Mouse (Mus musculus): ENCODE measurements at regions not wholly inside any gene's neighbourhood (a gene's known extent, or its start where the extent isn't known, plus 50 kb on each side); places are given as distances from the start of the nearest gene placed in this dataset.

DNA sequence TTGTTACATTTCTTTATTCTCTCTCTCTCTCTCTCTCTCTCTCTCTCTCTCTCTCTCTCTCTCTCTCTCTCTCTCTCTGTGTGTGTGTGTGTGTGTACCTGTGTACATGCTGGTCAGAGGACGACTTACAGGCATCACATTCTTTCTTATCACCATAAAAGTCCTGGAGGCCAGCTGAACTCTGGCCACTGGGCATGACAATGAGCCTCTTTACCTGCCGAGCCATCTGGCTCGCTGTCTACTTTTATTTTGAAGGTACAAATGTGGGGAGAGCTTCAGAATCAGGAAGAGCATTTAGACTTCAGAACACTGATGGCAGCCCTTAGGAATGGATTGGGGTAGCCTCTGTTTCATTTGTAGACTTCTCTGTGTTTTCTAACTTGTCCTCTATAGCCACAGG lies 171.0 kb downstream of the Zfp36l1 start:
- no peak for DNase-seq (ENCODE audit: low spot score)

DNA sequence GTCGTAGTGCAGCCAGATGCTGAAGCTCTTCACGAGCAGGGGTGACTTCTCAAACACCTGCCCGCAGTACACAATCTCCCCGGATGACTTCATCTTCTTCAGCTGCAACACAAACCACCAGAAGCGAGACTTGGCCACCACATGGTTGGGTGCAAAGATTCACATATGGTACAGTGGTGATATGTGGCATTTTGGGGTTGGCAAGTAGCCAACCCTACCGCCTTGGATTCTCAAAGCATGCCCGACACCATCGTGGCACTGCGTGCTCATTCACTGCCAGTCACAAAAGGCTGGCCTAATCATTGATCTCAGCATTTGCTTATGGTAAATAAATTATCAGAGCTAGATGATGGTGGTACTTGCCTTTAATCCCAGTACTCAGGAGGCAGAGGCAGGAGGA lies 173.4 kb downstream of the Zfp36l1 start:
- DNase-seq (ENCODE audit: low spot score), result no peak

DNA sequence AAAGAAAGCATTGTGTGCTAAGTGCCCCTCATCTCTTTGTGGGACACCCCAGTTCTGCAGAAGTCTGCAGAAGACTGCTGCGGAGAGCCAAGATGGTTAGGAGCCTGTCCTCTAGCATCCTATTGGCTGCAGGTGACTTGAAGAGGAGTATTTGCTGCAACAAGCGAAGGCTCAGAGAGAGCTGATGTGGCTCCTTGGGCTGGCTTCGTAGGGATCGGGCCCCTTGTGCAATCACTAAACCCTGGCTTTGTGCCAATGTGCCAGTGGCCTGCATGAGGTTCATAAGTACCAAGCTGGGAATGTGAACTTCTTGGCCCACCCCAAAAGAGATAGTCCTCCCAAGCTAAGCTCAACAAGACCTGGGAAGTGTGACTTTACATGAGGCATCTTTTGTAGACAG lies 174.9 kb downstream of the Zfp36l1 start:
- no peak for DNase-seq (ENCODE audit: low spot score)

DNA sequence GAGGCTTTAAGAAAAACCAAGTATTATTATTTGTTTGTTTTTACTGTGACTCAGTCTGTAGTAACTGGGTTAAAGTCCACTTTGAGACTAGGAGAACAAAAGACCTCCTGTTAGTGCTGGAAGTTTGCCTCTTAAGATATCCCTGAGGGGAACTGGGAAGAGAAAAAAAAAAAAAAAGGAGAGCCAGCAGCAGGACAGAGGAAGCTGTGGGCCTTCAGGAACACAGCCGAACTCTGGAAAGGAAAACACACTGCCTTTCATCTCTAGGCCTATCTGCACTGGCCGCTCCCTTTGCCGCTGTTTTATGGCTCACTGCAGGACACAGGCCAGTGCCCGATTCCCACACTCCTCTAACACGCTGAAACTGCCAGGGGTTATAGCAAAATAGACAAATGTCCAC lies 176.1 kb downstream of the Zfp36l1 start:
- DNase-seq (ENCODE audit: low spot score), result peak; percentile 50

DNA sequence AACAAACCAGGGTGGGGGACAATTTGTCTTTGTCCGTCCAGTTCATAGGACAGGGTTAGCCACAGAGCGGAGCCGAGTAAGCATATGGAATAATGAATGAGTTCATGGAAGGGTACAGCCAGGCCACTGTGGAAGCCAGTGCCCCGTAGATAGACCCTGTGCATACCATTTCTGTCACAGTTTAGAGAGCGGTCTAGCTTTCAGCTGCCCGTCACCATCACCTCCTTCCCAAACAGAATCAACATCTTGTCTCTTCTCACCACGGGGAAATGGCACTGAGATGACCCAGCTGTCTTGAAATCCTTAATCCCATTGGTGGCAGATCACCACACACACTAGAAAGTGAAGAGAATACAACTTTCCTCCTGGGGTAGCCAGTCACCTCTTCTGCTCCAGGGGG lies 178.7 kb downstream of the Zfp36l1 start:
- no peak for DNase-seq (ENCODE audit: low spot score)

DNA sequence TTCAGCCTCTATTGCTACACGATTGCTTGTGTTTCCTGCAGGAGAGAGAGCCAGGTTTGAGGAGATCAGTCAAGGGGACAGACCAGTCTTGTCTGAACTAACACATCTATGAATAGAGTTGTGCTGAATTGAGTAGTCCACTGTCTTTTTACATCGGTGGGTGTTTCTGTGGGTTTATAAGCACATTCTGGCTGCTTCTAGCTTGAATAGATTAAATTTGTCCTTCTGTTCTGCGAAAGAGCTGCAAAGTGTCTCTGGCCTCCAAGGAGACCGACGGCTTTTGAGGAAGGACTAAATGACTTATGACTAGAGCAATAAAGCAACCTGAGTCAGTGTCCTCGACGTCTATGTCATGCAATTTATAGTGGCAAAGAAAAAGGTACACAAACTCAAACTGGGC lies 179.9 kb downstream of the Zfp36l1 start:
- no peak for DNase-seq (ENCODE audit: low spot score)

DNA sequence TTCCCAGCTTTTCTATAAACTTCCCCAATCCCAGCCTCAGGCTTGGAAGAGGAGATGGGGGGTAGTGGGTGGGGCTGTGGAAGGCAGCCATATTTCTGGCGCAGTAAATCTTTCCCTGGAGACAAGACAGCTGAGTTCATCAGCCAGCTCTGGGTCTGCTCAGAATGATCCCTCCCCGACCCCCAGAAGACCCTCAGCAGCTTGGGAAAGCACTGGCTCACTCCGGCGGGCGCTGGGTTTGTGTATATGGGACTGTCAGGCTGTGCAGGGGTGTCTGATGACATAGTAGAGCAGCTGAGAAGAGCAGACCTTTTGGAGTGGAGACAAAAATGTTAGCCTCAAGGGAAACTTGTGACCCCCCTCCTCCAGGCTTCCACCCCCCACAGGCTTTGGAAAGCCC lies 181.4 kb downstream of the Zfp36l1 start:
- DNase-seq (ENCODE audit: low spot score), result no peak

DNA sequence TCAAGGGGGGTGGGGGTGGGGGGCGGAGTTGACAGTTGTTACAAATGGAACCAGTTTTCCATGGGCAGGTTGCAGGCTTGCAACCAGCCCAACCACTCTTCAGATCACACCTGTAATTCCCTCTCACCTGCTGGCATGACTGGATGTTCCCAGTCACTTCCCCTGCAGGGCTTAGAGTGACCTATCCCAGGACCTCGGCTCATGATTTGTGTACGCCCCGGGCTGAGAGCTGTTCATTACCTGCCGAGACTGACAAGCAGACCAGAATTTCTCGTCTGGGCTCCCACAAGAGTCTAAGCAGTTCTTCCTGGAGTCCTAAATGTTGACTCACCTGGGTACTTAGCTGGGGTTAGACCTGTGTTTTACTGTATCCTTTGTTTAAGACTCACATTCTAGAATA lies 183.0 kb downstream of the Zfp36l1 start:
- DNase-seq (ENCODE audit: low spot score), result peak; percentile 75

DNA sequence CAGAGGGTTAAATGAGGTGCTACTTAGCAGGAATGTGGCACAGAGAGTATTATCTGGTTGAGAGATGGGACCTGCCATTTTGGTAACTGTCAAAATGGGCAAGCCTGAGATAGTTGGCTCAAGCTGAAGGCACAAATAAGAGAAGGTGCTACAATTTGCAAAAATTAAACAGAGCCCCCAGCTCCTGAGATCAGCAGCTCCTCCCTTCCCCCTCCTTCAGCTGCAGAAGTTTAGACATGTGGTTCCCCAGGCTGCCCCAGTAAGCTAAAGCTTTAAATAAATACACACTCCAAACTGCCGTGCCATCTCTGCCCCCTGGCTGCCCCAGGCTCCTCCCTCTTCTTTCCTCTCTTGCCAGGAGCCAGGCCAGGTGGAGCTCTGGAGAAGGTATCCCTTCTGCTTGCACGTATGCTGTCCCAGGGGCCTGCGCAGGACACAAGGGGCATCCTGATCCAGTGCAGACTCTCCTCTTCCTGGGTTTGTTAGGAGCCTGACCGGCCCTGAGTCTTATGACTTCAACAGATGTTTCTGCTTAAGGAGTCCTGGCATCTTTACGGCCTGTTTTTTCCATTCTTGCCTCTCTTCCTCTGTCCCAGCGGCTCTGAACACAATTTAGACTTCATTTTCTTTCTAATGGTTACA lies 184.0 kb downstream of the Zfp36l1 start:
- DNase-seq (ENCODE audit: low spot score), result peak; percentile 54

DNA sequence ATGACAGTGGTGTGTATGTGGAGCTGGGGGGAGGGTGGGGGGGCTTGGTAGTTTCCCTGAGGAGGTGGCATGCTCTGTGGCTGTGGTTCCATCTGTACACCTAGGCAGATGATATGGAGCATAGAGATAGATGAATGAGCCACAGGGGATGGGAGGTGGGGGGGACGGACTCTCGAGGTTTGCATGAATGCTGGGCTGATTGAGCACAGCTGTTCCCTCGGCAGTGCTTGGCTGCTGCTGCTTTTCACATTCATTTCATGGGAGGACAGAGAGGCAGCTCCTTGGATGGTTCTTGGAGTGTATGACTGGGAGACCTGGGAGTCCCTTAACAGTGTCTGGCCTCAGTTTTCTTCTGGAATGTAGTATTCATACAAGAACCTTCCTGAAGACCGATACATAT lies 184.5 kb downstream of the Zfp36l1 start:
- DNase-seq (ENCODE audit: low spot score), result peak; percentile 56

DNA sequence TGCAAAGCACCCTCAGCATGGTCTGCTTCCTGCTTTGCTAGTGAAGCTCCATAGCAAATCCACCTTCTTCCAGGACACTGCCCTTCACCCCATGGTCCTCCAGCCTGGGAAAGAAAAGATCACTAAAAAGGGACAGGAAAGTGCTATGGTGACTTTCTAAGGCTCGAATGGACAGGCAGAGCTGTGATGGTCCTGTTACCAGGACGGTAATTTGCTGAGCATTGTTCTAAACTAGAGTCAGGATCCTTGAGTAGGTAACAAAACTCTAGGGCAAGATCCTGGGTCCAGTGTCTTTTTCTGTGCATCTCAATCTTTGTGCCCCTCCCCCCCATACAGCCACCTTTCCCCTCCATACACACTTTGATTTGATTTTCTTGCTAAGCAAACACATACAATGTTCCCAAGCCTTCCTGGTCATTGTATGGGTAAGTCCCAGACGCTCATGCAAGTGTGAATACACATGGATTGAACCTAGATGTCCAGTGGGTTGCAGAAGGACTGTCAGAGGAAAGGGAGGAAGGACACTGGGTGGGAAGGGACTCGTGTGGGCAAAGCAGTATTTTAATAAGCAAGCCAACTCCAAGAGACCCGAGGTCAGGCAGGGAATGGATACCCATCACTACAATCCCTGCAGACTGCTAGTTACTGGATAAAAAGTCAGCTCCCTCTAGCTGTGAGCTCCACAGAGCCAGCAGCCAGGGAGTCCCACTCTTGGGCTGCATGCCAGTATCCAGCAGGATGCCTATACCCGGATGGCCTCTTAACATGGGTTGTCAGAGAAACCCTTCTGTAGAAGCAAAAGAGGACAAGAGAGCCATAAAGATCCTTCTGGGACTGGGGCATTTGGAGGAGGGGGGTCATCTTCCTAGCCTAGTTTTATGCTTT lies 186.9 kb downstream of the Zfp36l1 start:
- DNase-seq (ENCODE audit: low spot score), result peak; percentile 54

DNA sequence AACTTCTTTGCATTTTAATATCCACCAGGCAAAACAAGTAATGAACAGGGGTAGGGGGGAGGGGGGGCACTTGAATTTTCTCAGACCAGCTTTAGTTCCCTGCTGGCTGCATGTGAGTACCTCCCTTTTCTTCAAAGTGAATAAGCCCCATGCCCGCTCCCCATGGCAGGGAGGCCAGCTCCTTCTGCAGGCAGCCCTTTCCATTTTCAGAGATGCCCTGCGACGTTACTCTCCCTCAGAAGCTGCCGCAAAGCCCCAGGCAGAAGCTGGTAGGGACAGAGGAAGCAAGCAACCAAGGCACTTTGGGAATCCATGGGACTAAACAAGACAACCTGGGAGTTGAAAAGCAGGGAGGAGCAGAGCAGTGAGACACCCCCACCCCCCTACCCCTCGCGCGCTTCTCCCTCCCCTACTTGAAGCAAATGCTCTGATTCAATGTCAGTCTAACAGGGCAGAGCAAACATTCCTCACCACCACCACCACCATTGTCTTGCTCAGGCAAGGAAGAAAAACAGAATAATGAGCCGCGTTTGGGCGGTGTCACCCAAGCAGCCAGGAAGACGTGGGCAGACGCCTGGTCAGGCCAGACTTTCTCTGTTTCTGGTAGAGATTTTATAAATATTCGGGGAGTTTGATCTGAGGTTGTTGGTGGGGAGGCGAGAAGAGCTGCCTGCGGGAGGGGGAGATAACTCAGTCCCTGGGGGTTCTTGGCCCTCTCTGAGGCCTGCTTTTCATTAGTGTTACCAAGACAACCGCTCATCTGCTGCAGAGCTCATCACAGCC lies 187.7 kb downstream of the Zfp36l1 start:
- DNase-seq (ENCODE audit: low spot score), result peak; percentile 40

DNA sequence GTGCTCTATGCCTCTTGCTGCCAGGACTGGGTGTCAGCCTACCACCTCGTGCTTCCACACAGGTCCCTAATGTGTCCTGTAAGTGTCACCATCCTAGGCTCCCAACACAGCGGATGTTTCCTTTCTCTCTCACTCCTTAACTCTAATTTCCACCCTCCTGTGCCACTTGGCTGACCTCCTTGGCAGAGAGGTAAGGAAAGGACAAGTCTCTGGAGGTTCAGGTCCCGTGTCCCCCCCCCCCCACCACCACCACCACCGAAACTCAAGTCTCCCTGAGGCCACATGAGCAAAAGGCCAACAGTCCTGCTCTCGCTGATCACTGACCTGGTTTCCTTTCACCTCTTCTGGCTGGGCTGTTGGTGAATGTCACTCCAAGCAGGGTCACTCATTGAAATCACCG lies 189.0 kb downstream of the Zfp36l1 start:
- no peak for DNase-seq (ENCODE audit: low spot score)

DNA sequence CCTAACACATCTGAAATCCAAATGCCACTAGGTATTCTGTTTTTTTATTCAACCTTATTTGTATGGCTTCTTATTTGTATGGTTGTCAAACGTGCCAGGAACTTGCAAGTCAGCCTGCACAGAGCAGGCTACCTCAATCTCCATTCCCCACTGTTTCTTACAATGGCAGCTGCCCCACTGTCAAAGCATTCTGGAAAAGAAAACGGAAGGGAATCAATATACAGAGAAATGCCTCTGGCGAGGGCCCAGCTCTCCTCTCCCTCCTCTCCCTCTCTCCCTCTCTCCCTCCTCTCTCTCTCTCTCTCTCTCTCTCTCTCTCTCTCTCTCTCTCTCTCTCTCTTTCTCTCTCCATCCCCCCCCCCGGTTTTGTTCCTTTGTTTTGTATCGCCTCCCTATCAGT lies 191.0 kb downstream of the Zfp36l1 start:
- no peak for DNase-seq (ENCODE audit: low spot score)

DNA sequence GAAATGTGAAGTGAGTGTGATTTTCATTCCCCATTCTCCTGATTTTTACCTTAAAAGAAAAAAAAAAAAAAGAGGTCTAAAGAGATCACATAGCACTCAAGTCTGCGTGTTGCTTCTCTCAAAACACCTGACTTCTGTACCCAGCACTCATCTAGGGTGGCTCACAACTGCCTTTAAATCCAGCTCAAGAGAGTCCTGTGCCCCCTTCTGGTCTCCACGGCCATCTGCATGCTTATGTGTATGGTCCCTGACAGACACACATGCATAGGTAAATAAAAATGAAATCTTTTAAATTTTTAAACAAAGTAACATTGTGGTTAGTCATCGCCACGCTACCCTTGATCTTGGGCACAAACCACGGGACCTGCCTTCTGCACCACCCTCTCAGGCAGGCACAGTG lies 193.8 kb downstream of the Zfp36l1 start:
- DNase-seq (ENCODE audit: low spot score), result no peak

DNA sequence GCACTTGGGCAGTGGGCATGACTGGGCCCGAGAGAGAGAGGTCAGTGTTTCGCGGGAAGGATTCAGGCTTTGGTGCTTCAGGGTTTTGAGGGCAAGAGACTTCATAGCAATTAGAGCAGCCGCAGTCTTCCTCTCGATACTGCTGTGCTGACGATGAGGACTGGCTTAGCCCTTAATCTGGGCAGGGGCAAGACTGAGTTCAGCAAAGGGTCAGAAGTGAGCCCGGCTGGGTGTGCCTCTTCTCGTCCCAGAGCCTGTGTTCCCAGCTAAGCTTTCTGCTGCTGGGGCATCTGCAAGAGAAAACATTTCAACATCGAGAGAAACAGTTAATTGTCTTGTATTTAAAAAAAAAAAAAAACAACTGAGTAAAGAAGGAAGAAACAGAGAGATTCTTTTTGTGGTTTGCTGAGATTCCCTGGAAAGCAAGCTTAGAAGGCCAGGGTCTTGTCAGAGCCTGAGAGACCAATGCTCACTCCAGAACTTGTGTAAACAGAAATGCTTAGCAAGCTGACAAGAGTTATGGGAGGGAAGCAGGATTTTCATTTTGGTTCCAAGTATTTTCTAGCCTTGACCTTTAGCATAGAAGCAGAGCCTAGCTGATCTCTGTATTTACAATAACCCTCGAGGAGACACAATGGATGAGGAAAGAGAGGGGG lies 195.1 kb downstream of the Zfp36l1 start:
- no peak for DNase-seq (ENCODE audit: low spot score)

DNA sequence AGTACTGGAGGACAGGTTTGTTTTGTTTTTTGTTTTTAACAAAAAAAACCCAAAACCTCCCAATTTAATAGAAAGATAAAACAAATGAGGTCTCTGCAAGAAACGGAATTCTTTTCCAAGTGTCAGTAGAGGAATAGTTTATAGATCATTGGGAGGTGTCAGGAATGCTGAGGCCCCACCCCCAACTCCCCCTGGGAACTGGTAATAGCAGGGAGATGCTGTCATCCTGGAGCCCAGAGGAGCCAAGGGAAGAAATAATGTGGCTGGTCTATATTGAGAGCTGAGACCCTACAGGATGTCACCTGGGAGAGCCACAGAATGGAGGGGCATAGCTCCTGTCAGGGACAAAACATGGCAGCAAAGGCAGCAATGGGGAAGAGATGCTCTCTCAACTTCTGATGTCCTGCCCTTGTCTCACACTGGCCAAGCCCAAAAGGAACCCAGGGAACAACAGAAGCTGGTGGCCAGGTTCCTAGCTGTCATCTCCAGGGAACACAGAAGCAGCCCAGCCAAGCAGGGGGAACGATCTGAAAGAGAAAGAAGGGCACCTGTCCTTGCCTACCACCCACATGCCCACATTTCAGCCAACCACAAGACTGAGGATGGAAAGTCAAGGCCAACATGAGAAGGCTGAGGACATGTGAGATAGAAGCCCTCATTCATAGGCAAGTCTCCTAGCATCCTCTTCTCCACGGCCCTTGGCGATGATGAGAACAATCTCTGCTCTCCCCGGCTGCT lies 195.7 kb downstream of the Zfp36l1 start:
- peak; percentile 32 for DNase-seq (ENCODE audit: low spot score)

DNA sequence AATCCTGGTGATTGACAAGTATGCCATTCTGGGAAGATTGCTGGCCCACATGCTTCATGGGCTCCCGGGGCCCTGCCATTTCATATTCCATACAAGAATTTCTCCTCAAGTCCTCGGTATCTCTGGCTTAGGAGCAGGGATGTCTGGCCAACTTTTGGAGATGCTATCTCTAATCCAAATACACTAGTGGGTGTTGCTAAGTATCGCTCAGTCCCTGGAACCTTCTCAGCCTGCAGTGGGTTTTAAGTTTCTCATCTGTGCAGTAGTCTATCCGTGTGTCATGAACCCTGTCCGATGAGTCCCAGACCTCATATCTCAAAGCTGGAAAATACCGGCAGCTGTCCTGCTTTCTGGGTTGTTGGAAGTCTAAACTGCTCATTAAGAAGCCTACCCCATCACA lies 198.9 kb downstream of the Zfp36l1 start:
- DNase-seq (ENCODE audit: low spot score), result peak; percentile 35

DNA sequence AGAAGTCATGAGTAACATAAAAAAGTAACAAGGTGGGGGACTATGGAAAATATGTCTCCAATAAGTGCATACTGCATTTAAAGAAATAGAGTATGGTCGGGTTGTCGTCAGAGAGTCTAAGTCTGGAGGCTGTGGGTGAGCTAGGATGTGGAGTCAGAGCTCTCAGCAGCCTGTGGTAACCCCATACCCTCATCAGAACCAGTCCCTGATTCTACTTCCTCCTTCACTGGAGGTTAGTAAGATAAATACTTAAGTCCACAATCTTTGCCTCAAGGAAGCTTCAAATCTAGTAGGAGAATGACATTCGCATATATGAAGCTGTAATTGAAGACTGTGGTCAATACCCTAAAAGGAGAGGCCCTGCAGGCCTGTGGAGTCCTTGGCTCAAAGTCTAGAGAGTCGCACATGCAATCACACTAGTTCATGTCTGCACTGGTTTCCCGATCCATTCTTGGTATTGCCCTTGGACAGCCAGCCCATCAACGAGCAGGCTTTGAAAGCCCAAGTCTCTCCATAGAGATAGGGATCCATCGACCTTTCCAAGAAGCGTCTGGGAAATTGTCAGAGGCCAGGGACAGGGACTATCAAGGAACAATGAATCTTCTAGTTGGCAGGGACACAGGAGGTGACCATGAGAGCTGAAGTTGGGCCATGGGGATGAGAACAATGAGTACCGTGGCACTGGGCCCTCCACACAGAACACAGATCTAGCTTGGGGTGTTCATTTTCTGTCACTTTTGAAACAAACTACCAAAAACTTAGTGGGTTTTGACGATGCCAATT lies 200.3 kb downstream of the Zfp36l1 start:
- no peak for DNase-seq (ENCODE audit: low spot score)

DNA sequence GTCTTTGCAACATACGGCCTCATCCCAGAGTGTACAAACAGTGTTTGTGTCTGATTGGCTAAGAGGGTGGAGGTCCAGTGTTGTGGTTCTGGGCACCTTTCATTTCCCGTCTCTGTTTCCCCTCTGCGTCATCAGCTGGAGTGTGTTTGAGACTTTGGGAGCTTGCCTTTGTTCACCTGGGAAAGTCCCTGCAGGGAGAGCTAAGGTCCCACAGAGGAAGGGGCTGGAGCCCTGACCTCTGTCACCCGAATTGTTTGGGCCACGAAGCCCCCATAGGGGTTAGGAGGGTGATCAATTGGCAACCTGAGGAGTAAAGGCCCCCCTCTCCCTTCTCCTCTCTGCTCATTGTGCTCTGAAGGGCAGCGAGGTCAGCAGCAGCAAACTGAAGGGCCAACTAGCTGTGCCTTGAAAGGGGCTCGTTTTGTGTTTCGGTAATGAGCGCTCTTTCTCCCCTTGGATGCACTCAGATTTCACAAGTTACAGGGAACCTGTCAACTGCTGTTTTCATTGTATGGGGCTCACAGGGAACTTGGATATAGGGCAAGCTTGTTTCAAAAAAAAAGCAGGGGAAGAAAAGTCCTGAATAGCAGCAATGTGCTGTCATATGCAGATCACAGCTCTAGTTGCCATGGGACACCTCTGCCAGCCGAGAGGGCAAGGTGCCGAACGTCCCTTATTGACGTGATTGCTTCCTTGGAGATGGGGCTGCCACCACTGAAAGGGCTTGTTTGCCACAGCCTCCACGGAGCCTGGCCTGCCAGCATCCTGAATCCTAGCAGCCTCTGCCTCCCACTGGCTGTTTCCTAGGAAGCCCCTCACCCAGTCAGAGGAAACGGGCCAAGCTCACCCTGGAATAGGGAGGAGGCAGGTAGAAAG lies 201.7 kb downstream of the Zfp36l1 start:
- no peak for DNase-seq (ENCODE audit: low spot score)
